Mouse (Mus musculus) thymus, postnatal 10 days (tissue): ENCODE data around the gene Fbp2.

Experiments used
- DNase-seq, 2 experiments: peaks; one replicate each; pipeline ENCODE4 v3.0.0; 2021; ENCODE audit warnings: low spot score in 2 of 2

The Fbp2 gene

GRCm38 (mm10) chr13:62857941-62858915, at the start of gene Fbp2:
Gene Fbp2 (minus strand): TSS chr13:62858422.
- DNase-seq: no peak

GRCm38 (mm10) chr13:62907527-62908162, 49.4 kb upstream of the Fbp2 start:
- DNase-seq: no peak

- DNase-seq: no peak
Measured at GRCm38 (mm10) chr13:62901139-62901538, 42.9 kb upstream of the Fbp2 start.

- no peak for DNase-seq
Measured at GRCm38 (mm10) chr13:62897927-62898646, 39.9 kb upstream of the Fbp2 start.

GRCm38 (mm10) chr13:62893044-62893842, 35.0 kb upstream of the Fbp2 start:
- DNase-seq: no peak

- DNase-seq: no peak
Measured at GRCm38 (mm10) chr13:62889311-62889710, 31.1 kb upstream of the Fbp2 start.

GRCm38 (mm10) chr13:62887712-62888441, 29.7 kb upstream of the Fbp2 start, which contains the start of gene Fbp1:
Gene Fbp1 (minus strand): TSS chr13:62888282.
- peak; percentile 35 to 48 for DNase-seq

- no peak for DNase-seq
Measured at GRCm38 (mm10) chr13:62884536-62884935, 26.3 kb upstream of the Fbp2 start.

- no peak for DNase-seq
Measured at GRCm38 (mm10) chr13:62883925-62884324, 25.7 kb upstream of the Fbp2 start.

- no peak for DNase-seq
Measured at GRCm38 (mm10) chr13:62883436-62883835, 25.2 kb upstream of the Fbp2 start.

GRCm38 (mm10) chr13:62882856-62883255, 24.6 kb upstream of the Fbp2 start:
- DNase-seq: no peak

GRCm38 (mm10) chr13:62881336-62881735, 23.1 kb upstream of the Fbp2 start:
- no peak for DNase-seq

GRCm38 (mm10) chr13:62879831-62880615, 21.8 kb upstream of the Fbp2 start:
- peak; percentile 36 to 37 for DNase-seq

GRCm38 (mm10) chr13:62879411-62879810, 21.2 kb upstream of the Fbp2 start:
- no peak for DNase-seq

GRCm38 (mm10) chr13:62877247-62877646, 19.0 kb upstream of the Fbp2 start:
- DNase-seq: no peak

GRCm38 (mm10) chr13:62876111-62876510, 17.9 kb upstream of the Fbp2 start:
- DNase-seq: no peak

GRCm38 (mm10) chr13:62872252-62872651, 14.0 kb upstream of the Fbp2 start:
- DNase-seq: no peak

- DNase-seq: no peak
Measured at GRCm38 (mm10) chr13:62870605-62871004, 12.4 kb upstream of the Fbp2 start.

GRCm38 (mm10) chr13:62866817-62867216, 8.6 kb upstream of the Fbp2 start:
- no peak for DNase-seq
